Mouse (Mus musculus) liver, embryonic 14.5 days (tissue): Measurements from ENCODE around the gene Prss46.
A peak's percentile ranks its signal among the peaks of the same experiment; 100 is the strongest.

ENCODE experiments used
- CTCF ChIP-seq: IDR thresholded peaks from 2 replicates; pipeline ENCODE4 v1.5.1; 2016; ENCODE audit warnings: antibody characterized with exemption, low read depth, control low read depth
- EP300 ChIP-seq: IDR thresholded peaks from 2 replicates; pipeline ENCODE4 v1.6.1; 2016; ENCODE audit warnings: antibody characterized with exemption, low read depth

DNA sequence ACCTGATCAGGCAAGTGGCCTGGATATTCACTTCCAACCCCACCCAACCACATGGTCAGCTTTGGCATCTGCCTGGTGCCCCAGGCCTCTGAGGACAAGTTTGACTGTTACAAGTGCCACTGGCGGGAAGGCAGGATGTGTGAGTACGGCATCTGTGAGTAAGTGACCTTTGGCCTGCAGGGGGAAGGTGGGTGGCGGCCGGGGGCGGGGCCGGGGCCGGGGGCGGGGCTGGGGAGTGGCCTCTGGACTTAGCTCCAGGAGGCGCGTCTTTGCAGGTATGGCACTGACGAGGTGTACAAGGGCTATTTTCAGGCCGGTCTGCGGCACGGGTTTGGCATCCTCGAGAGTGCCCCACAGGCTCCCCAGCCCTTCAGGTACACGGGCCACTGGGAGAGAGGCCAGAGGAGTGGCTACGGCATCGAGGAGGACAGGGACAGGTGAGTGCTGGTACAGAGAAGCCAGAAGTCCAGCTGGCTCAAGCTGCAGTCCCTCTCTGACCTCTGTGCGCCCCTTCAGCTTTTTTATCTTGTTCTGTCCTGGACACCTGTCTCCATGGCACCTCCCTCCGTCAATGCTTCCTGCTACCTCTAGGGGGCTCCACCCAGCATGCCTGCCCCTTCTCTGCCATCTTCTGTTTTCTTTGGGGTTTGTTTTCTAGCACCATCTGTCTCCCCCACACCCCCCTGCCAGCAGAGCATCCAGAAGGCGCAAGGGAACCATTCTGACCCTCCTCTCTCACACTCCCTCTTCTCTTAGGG lies 45.9 kb downstream of the Prss46 start:
- TF ChIP-seq CTCF (peak; percentile 71), EP300 (no peak)
